Mouse (Mus musculus): ENCODE data around the gene Atp6v1g2. TPM values are rescaled to one million over a fixed set of nuclear protein-coding genes. Genes with fewer than 3 reads are reported as not detected.

Atp6v1g2 gene
- 122 and 138 TPM in 2 replicates for polyA plus RNA-seq (2014; fragmentation: Nextera tagmentation; extraction: Ambion mirVana)

DNA sequence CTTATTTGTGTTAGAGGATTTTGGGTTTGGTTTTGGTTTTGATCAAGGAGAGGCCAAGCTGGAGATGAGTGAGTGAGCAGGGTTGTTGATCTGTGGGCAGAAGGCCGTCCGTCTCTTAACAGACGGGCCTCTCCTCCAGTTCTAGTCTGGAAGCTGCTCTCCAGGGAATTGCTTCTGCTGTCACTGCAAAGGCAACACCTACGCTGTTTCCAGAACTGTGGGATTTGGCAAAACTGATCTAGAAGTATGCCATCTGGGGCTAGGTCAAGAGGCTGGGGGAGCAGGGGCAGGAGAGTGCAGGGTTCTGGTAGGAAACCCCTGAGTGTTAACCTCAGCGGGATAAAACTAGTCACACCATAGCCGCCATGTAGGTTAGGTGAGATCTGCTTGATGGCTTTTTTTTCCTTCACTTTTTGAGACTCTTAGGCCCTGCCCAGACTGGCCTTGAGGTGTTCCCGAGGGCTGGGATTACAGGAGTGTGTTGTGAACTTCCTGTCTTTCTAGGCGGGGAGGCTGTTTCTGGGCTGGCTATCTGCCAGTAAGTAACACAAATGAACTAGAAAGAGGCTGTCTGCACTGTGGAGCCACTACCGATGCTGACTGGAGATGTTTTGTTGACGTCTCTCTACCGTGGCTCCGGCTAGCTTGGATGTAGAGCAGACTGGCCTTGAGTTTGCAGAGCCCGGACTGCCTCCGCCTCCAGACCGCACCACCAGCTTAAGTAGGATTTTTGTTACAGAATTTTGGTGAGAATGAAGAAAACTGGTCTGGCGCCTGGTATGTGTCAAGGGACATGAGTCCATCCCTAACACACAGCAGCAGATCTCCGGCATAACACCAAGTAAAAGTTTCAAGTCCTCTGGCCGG is at the start of gene Atp6v1g2:
Gene Atp6v1g2, plus strand, starts transcription at position 547 of the 867 bp plus-strand sequence.
- H3K4me2 ChIP-seq (replicated peaks) = peak within 1 kb of the TSS; percentile 61
- H3K4me1 ChIP-seq (replicated peaks; ENCODE audit: control insufficient read depth, insufficient read depth, low read length) = peaks cover 17% of the 10 kb centered on the region
- H3K27ac ChIP-seq = peak within 1 kb of the TSS; percentile 90; the same call in 1 of the 2 replicates
- peaks cover 34% of the 10 kb centered on the region for H3K36me3 ChIP-seq (replicated peaks; ENCODE audit: control insufficient read depth, insufficient read depth)
- H3K27me3 ChIP-seq (ENCODE audit: control insufficient read depth, insufficient read depth, low read length) = no peaks in the 10 kb centered on the region
- DNase-seq (ENCODE audit: low spot score) (no peak), ATAC-seq (ENCODE audit: low FRiP score) (no peak)
- peak within 1 kb of the TSS; percentile 63; the same call in 1 of the 2 replicates for H3K9ac ChIP-seq
- WGBS = 82% methylated on average over 18 of the region's 18 CpGs
- H3K9me3 ChIP-seq (ENCODE audit: control insufficient read depth, low read length) = no peaks in the 10 kb centered on the region
- H3K4me3 ChIP-seq (replicated peaks; ENCODE audit: low read length) = peak within 1 kb of the TSS; percentile 38

DNA sequence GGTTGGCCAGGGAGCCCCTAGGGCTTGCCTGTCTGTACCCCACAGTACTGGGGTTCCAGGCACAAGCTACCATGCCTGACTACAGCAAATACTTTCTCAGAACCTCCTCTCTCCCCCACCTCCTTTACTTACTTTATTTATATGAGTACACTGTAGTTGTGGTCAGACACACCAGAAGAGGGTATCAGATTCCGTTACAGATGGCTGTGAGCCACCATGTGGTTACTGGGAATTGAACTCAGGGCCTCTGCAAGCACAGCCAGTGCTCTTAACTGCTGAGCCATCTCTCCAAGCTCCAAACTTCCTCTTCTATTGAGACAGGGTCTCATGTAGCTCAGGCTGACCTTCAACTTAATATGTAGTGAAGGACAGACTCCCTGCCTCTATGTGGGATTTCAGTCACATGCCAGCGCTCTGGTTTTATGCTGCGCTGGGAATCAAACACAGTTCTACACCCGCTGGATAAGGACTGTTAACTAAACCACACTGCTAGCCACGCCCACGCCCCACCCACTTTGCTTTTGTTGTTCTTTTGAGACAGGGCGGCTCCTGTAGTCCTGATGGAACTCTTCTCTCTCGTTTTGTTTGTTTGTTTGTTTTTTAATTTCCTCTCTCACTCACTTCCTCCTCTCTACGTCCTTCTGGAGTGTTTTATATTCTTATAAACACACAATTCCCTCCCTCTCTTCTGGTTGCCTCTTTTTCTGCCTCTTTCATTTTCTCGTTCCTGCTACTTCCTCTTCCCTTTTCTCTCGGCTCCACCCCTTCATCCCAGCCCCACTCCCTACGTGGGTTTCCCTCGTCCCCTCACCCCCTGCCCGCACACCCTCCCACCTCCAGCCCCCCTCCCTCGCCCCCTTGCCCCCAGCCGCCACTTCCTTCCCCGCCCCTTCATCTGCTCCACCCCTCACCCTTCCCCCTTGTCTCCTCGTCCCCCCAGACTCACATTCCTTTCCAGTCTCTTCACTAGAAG is 47.5 kb upstream of the Atp6v1g2 start:
- no peaks in the 10 kb centered on the region for H3K36me3 ChIP-seq (replicated peaks; ENCODE audit: control insufficient read depth, insufficient read depth)
- peak; percentile 33 for DNase-seq (ENCODE audit: low spot score)
- ATAC-seq (ENCODE audit: low FRiP score) = no peak
- 2% methylated on average over 18 of the region's 18 CpGs for whole genome bisulfite sequencing
- peak overlapping the region; percentile 53 for H3K4me2 ChIP-seq (replicated peaks)
- H3K9me3 ChIP-seq (ENCODE audit: control insufficient read depth, low read length) = no peaks in the 10 kb centered on the region
- H3K4me3 ChIP-seq (replicated peaks; ENCODE audit: low read length) = peak overlapping the region; percentile 27
- no peaks in the 10 kb centered on the region for H3K27me3 ChIP-seq (ENCODE audit: control insufficient read depth, insufficient read depth, low read length)
- H3K27ac ChIP-seq = 0 out of 2 replicates have a peak overlapping the region, but pooled peaks have one; percentile 15
- peak overlapping the region; percentile 37 for H3K9ac ChIP-seq
- peaks cover 11% of the 10 kb centered on the region; the same call in 1 of the 2 replicates for H3K4me1 ChIP-seq (replicated peaks; ENCODE audit: control insufficient read depth, insufficient read depth, low read length)

DNA sequence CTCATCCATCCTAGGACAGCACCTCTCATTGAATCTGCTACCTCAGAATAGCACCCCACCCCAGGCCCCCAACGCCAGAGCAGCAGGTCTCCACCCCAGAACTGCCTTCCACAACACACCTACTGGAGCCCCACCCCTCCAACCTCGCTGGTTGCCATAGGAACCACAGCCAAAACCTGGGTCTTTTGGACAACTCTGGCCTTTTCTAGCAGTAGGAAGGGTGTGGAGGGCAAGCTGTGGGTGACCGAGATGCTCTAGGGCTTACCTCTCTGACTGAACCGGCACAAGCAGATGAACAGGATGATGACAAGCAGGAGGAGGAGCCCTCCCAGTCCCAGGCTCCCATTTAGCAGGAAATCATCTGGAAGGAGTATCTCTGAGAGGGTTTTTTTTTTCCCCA is 46.8 kb upstream of the Atp6v1g2 start:
- no peak for ATAC-seq (ENCODE audit: low FRiP score)
- Histone ChIP-seq H3K4me3 (replicated peaks; ENCODE audit: low read length) (no peak overlapping the region), H3K4me2 (replicated peaks) (peak overlapping the region; percentile 53), H3K9me3 (ENCODE audit: control insufficient read depth, low read length) (no peaks in the 10 kb centered on the region), H3K36me3 (replicated peaks; ENCODE audit: control insufficient read depth, insufficient read depth) (no peaks in the 10 kb centered on the region), H3K9ac (no peak overlapping the region), H3K27ac (0 out of 2 replicates have a peak overlapping the region, but pooled peaks have one; percentile 3), H3K27me3 (ENCODE audit: control insufficient read depth, insufficient read depth, low read length) (no peaks in the 10 kb centered on the region), H3K4me1 (replicated peaks; ENCODE audit: control insufficient read depth, insufficient read depth, low read length) (peaks cover 11% of the 10 kb centered on the region; the same call in 1 of the 2 replicates)
- 0% methylated on average over 4 of the region's 4 CpGs for WGBS
- DNase-seq (ENCODE audit: low spot score) = no peak

DNA sequence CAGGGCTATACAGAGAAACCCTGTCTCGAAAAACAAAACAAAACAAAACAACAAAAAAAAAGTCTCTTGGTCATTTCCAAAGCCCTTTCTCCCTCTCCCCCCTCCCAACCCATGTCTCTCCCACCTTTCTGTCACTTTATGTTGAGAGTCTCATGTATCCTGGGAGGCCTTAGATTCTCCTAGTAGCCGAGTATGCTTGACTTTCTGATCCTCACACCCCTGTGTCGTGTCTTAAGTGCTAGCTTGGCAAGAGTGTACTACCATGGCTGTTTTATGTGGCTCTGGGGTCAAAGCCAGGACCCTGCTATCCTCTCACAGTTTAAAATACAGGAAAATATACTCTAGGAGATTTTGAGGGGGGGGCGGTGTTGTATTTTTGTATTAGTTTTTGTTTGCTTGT is 46.1 kb upstream of the Atp6v1g2 start:
- no peak for DNase-seq (ENCODE audit: low spot score)
- Histone ChIP-seq H3K4me1 (replicated peaks; ENCODE audit: control insufficient read depth, insufficient read depth, low read length) (peaks cover 11% of the 10 kb centered on the region; the same call in 1 of the 2 replicates), H3K27ac (no peak overlapping the region), H3K27me3 (ENCODE audit: control insufficient read depth, insufficient read depth, low read length) (no peaks in the 10 kb centered on the region), H3K9me3 (ENCODE audit: control insufficient read depth, low read length) (no peaks in the 10 kb centered on the region), H3K4me3 (replicated peaks; ENCODE audit: low read length) (no peak overlapping the region), H3K4me2 (replicated peaks) (no peak overlapping the region), H3K36me3 (replicated peaks; ENCODE audit: control insufficient read depth, insufficient read depth) (no peaks in the 10 kb centered on the region), H3K9ac (no peak overlapping the region)
- 77% methylated on average over 4 of the region's 4 CpGs for WGBS
- ATAC-seq (ENCODE audit: low FRiP score) = no peak

DNA sequence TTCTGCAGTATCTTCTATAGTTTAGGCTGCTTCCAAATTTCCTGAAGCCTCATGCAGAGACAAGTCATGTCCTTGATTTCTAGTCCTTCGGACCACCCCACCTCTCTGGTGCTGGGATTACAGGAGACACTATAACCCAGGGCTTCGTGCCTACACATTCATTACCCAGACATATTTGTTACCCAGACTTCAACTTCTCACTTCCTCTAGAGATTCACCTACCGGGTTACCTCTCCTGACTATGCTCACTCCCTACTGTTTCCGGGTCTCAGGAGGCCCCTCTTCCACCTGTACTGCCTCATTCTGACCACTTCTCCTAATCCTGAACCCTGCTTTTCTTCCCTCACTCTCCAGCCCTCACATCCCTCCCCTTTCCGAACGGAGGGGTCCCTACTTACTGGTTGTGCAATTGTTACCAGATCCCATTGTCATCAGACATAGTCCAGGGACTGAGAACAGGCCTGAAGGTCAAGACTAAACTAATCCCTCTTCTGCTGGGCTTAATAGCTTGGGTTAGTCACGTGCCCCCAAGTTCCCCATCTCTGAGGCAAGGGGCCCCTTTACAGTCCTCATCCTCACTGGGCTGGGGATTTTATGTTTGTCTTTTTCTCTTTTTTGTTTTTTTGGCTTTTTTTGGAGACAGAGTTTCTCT is 45.4 kb upstream of the Atp6v1g2 start, which contains the start of gene Lst1:
Gene Lst1, minus strand, starts transcription at position 481 of the 652 bp plus-strand sequence.
- 76% methylated on average over 7 of the region's 7 CpGs for WGBS
- Histone ChIP-seq H3K36me3 (replicated peaks; ENCODE audit: control insufficient read depth, insufficient read depth) (no peaks in the 10 kb centered on the region), H3K9me3 (ENCODE audit: control insufficient read depth, low read length) (no peaks in the 10 kb centered on the region), H3K9ac (no peak within 1 kb of the TSS), H3K27me3 (ENCODE audit: control insufficient read depth, insufficient read depth, low read length) (no peaks in the 10 kb centered on the region), H3K4me3 (replicated peaks; ENCODE audit: low read length) (no peak within 1 kb of the TSS), H3K4me2 (replicated peaks) (no peak within 1 kb of the TSS), H3K27ac (no peak within 1 kb of the TSS), H3K4me1 (replicated peaks; ENCODE audit: control insufficient read depth, insufficient read depth, low read length) (peaks cover 11% of the 10 kb centered on the region; the same call in 1 of the 2 replicates)
- no peak for ATAC-seq (ENCODE audit: low FRiP score)
- no peak for DNase-seq (ENCODE audit: low spot score)

DNA sequence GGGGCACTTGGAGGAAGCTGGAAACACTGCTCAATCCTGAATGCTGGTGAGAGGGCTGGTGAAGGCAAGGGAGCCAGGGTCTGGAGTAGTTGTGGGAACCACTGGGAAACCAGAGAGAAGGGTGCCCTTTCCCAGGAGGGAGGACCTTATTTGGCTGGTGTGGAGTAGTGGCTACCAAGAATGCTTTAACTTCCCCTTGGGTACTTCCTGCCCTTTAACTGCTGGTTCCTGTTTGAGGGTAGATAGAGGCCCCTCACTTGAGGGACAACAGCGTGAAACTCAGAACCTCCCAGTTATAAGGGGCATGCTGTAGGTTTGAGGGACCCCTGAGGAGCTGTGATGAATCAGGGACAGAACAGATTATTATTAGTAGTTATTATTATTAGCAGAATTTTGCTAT is 44.3 kb upstream of the Atp6v1g2 start:
- Histone ChIP-seq H3K36me3 (replicated peaks; ENCODE audit: control insufficient read depth, insufficient read depth) (no peaks in the 10 kb centered on the region), H3K9me3 (ENCODE audit: control insufficient read depth, low read length) (no peaks in the 10 kb centered on the region), H3K4me3 (replicated peaks; ENCODE audit: low read length) (no peak overlapping the region), H3K4me1 (replicated peaks; ENCODE audit: control insufficient read depth, insufficient read depth, low read length) (peaks cover 11% of the 10 kb centered on the region; the same call in 1 of the 2 replicates), H3K4me2 (replicated peaks) (no peak overlapping the region), H3K27me3 (ENCODE audit: control insufficient read depth, insufficient read depth, low read length) (no peaks in the 10 kb centered on the region; the same call in 1 of the 2 replicates), H3K9ac (no peak overlapping the region), H3K27ac (no peak overlapping the region)
- no peak for DNase-seq (ENCODE audit: low spot score)
- no peak for ATAC-seq (ENCODE audit: low FRiP score)
- 61% methylated on average over 1 of the region's 1 CpGs for WGBS

DNA sequence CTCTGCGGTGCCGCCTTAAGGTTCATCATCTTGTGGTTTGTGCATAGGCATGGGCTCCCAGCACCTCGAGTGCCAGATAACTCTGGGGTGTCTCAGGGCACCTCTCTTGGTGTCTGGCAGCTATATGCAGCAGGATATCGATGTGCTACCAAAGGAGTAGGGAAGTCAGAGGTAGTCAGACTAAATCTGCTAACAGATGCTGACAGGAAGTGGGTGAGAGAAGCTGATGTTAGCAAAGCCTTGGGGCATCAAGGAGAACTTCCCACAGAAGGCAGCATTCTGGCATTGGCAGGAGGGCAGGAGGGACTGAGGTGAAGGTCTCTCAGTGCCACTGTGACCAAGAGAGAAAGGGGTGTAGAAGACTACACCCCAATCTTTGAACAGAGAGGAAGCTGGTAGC is 43.4 kb upstream of the Atp6v1g2 start:
- Histone ChIP-seq H3K36me3 (replicated peaks; ENCODE audit: control insufficient read depth, insufficient read depth) (no peaks in the 10 kb centered on the region), H3K4me1 (replicated peaks; ENCODE audit: control insufficient read depth, insufficient read depth, low read length) (peaks cover 11% of the 10 kb centered on the region; the same call in 1 of the 2 replicates), H3K9ac (no peak overlapping the region), H3K4me3 (replicated peaks; ENCODE audit: low read length) (no peak overlapping the region), H3K27ac (no peak overlapping the region), H3K9me3 (ENCODE audit: control insufficient read depth, low read length) (no peaks in the 10 kb centered on the region), H3K4me2 (replicated peaks) (no peak overlapping the region), H3K27me3 (ENCODE audit: control insufficient read depth, insufficient read depth, low read length) (peaks cover 6% of the 10 kb centered on the region)
- ATAC-seq (ENCODE audit: low FRiP score) (no peak), DNase-seq (ENCODE audit: low spot score) (no peak)
- 80% methylated on average over 4 of the region's 4 CpGs for WGBS

DNA sequence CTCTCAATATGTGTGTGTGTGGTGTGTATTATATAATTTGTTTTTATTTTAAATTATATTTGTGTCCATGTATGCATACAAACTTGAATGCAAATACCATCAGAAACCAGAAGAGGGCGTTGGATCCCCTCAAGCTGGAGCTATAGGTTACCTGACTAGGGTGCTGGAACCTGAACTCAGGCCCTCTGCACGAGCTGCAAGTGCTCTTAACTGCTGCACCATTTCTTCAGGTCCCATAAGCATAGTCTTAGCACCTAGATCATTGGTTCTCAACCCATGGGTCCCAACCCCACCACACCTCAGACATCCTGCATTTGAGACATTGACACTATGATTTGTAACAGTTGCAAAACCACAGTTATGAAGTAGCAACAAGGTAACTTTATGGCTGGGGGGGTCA is 41.7 kb upstream of the Atp6v1g2 start:
- ATAC-seq (ENCODE audit: low FRiP score) = no peak
- Histone ChIP-seq H3K9me3 (ENCODE audit: control insufficient read depth, low read length) (no peaks in the 10 kb centered on the region), H3K4me2 (replicated peaks) (no peak overlapping the region), H3K36me3 (replicated peaks; ENCODE audit: control insufficient read depth, insufficient read depth) (no peaks in the 10 kb centered on the region), H3K27ac (no peak overlapping the region), H3K9ac (no peak overlapping the region), H3K4me1 (replicated peaks; ENCODE audit: control insufficient read depth, insufficient read depth, low read length) (peaks cover 10% of the 10 kb centered on the region; the same call in 1 of the 2 replicates), H3K27me3 (ENCODE audit: control insufficient read depth, insufficient read depth, low read length) (peaks cover 22% of the 10 kb centered on the region), H3K4me3 (replicated peaks; ENCODE audit: low read length) (no peak overlapping the region)
- no peak for DNase-seq (ENCODE audit: low spot score)
- WGBS = 61% methylated on average over 2 of the region's 2 CpGs
